Mouse (Mus musculus) liver, embryonic 14.5 days (tissue): ENCODE results near the gene Capn15. TPM values are rescaled to one million over a fixed set of nuclear protein-coding genes. Genes with fewer than 3 reads are reported as not detected.

Experiments used
- ATAC-seq: fragments of 200-750 bp; cut with Nextera tagmentation; 2 replicates; pipeline ENCODE4 v1.8.0; 2017; ENCODE audit warnings: moderate number of reproducible peaks, mild to moderate bottlenecking, moderate library complexity; ENCODE audit not compliant: insufficient read depth
- DNase-seq, 3 experiments: peaks; one replicate each; pipeline ENCODE4 v3.0.0-alpha.2; 2012 to 2013; ENCODE audit warnings: low read depth in 3 of 3, low spot score in 3 of 3
- H3K27ac ChIP-seq: fragments of 300-500 bp; sonication (generic); 2 replicates; pipeline ENCODE4 v1.5.1; 2014; ENCODE audit warnings: moderate library complexity, mild to moderate bottlenecking, control low read depth, inconsistent platforms
- H3K27me3 ChIP-seq: fragments of 300-500 bp; sonication (generic); 2 replicates; pipeline ENCODE4 v1.6.1; 2014; ENCODE audit warnings: mild to moderate bottlenecking, low read length, moderate library complexity; ENCODE audit not compliant: control insufficient read depth, insufficient read depth
- H3K36me3 ChIP-seq: fragments of 300-500 bp; sonication (generic); replicated peaks from 2 replicates; pipeline ENCODE4 v1.6.1; 2014; ENCODE audit warnings: low read depth; ENCODE audit not compliant: control insufficient read depth, insufficient read depth
- H3K4me1 ChIP-seq, 2 experiments: fragments of 200-500 bp in 1 of 2; fragments of 300-500 bp in 1 of 2; sonication (generic) in 1 of 2; replicated peaks; 2 replicates each; pipeline ENCODE4 v1.6.1; 2012 to 2014; ENCODE audit warnings: antibody characterized with exemption in 1 of 2, inconsistent platforms in 1 of 2, low read length in 1 of 2; ENCODE audit not compliant: control insufficient read depth in 2 of 2, insufficient read depth in 2 of 2
- H3K4me2 ChIP-seq: fragments of 300-500 bp; sonication (generic); 2 replicates; pipeline ENCODE4 v1.6.1; 2014; ENCODE audit warnings: low read depth, mild to moderate bottlenecking, control low read depth, moderate library complexity
- H3K4me3 ChIP-seq, 2 experiments: fragments of 200-500 bp in 1 of 2; fragments of 300-500 bp in 1 of 2; sonication (generic) in 1 of 2; 2 replicates each; pipeline ENCODE4 v1.5.1; 2012 to 2014; ENCODE audit warnings: low read depth in 2 of 2, low read length in 2 of 2, mild to moderate bottlenecking in 2 of 2, control low read depth in 1 of 2, inconsistent platforms in 1 of 2, moderate library complexity in 1 of 2; ENCODE audit not compliant: insufficient read depth in 1 of 2
- H3K9ac ChIP-seq: fragments of 300-500 bp; sonication (generic); replicated peaks from 2 replicates; pipeline ENCODE4 v1.6.1; 2014; ENCODE audit warnings: mild to moderate bottlenecking, control low read depth, moderate library complexity
- H3K9me3 ChIP-seq: fragments of 300-500 bp; sonication (generic); 2 replicates; pipeline ENCODE4 v1.6.1; 2016; ENCODE audit warnings: low read length, mixed read lengths; ENCODE audit not compliant: control insufficient read depth
- CTCF ChIP-seq: IDR thresholded peaks from 2 replicates; pipeline ENCODE4 v1.5.1; 2016; ENCODE audit warnings: antibody characterized with exemption, low read depth, control low read depth
- EP300 ChIP-seq: IDR thresholded peaks from 2 replicates; pipeline ENCODE4 v1.6.1; 2016; ENCODE audit warnings: antibody characterized with exemption, low read depth
- WGBS: fragments of 180-500 bp; shearing (Covaris S2); extraction: QIAGEN DNeasy Blood & Tissue Kit; methylation state at CpG from one replicate; pipeline ENCODE4 v1.1.7; 2014; ENCODE audit not compliant: insufficient replicate concordance; 5-methylcytosine and 5-hydroxymethylcytosine counted together
- polyA plus RNA-seq, 2 experiments: library from polyadenylated mRNA; depleted of rRNA in 1 of 2; stranded (reverse) in 1 of 2; unstranded in 1 of 2; fragments of >200 nt; fragmentation: Nextera tagmentation in 1 of 2; extraction: Ambion mirVana in 1 of 2; gene quantifications; 2 replicates each; pipeline versions ENCODE4 v1.2.1 to v1.2.3; 2012 to 2014

Gene Capn15
- polyA plus RNA-seq, 2 experiments, result 7.7 to 8.3 TPM

DNA sequence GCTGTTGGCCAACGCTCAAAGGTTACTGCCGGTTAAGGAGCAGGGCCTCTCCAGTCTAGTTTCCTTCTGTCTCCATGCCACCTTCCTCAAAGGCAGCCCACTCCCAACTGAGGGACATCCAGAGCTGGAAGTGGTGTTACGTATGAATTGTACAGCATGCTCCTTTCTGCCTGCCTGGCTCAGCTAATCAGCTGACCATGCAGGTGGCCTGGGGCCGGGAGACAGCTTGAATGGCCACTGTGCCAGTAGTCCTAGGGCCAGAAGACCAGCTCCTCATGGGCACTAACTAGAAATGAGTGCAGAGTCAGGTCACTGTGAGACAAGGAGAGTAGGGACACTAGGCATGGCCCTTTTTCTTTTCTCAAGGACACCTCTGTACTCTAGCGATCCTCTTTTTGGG, 32.4 kb downstream of the Capn15 start:
- 78% methylated on average over 5 of the region's 5 CpGs for WGBS
- Histone ChIP-seq H3K36me3 (no peaks in the 10 kb centered on the region), H3K9ac (no peak overlapping the region), H3K9me3 (no peaks in the 10 kb centered on the region), H3K4me2 (no peak overlapping the region), H3K4me3 (no peak overlapping the region), H3K27ac (no peak overlapping the region), H3K27me3 (peaks cover 47% of the 10 kb centered on the region), H3K4me1 (peaks cover 5 to 6% of the 10 kb centered on the region in 2 experiments)
- DNase-seq, result no peak
- TF ChIP-seq CTCF (no peak), EP300 (no peak)
- no peak for ATAC-seq

GRCm38 (mm10) chr17:25951803-25952623, 33.6 kb downstream of the Capn15 start, which contains the start of gene A930017K11Rik:
TSS of gene A930017K11Rik (minus strand) at chr17:25952565.
- WGBS, result 3% methylated on average over 57 of the region's 58 CpGs
- H3K27me3 ChIP-seq, result peaks cover 47% of the 10 kb centered on the region
- H3K4me3 ChIP-seq, result peak within 1 kb of the TSS; percentile 3 to 49
- no peak for TF ChIP-seq EP300
- TF ChIP-seq CTCF, result no peak
- no peaks in the 10 kb centered on the region for H3K9me3 ChIP-seq
- ATAC-seq (no peak), DNase-seq (no peak)
- H3K9ac ChIP-seq, result peak within 1 kb of the TSS; percentile 27; the same call in 1 of the 2 replicates
- H3K27ac ChIP-seq, result no peak within 1 kb of the TSS
- H3K36me3 ChIP-seq, result no peaks in the 10 kb centered on the region
- H3K4me2 ChIP-seq, result peak within 1 kb of the TSS; percentile 66
- peaks cover 16 to 17% of the 10 kb centered on the region in 2 experiments for H3K4me1 ChIP-seq

GRCm38 (mm10) chr17:25951225-25951802, 34.3 kb downstream of the Capn15 start:
- peak overlapping the region; percentile 27; the same call in 1 of the 2 replicates for H3K9ac ChIP-seq

DNA sequence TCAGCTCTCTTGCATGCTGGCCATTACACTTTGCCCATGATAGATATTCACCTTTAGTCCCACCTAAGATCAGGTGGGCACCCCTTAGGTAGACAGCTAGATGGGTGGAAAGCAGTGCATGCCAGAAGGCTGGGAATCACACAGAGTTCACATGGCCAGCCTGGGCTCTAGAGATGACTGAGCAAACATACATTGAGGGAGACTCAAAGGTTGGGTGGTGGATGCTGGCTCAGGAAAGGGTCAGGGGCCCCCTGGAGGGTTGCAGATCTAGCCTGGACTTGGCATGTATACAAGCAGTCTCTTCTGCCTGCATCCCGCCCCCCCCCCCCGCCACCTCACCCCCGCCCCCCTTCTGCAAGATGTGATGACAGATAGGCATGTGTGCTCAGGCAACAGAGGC, 34.9 kb downstream of the Capn15 start:
- Histone ChIP-seq H3K9ac (no peak overlapping the region), H3K9me3 (no peaks in the 10 kb centered on the region), H3K36me3 (no peaks in the 10 kb centered on the region), H3K4me3 (no peak overlapping the region), H3K4me1 (peaks cover 29 to 30% of the 10 kb centered on the region in 2 experiments), H3K4me2 (no peak overlapping the region; the same call in 1 of the 2 replicates), H3K27me3 (peaks cover 47% of the 10 kb centered on the region), H3K27ac (no peak overlapping the region)
- 0% methylated on average over 3 of the region's 3 CpGs for WGBS
- no peak for TF ChIP-seq EP300
- TF ChIP-seq CTCF, result no peak
- DNase-seq (no peak), ATAC-seq (no peak)

More at GRCm38 (mm10) chr17:25951225-25951802, 34.3 kb downstream of the Capn15 start:
- no peak overlapping the region for H3K27ac ChIP-seq
- DNase-seq, result no peak
- H3K36me3 ChIP-seq, result no peaks in the 10 kb centered on the region
- TF ChIP-seq CTCF, result no peak
- no peak for TF ChIP-seq EP300
- H3K4me3 ChIP-seq, result peak overlapping the region; percentile 3 to 49
- no peak; the same call in 1 of the 2 replicates for ATAC-seq
- H3K4me1 ChIP-seq, result peaks cover 23 to 24% of the 10 kb centered on the region in 2 experiments
- WGBS, result 3% methylated on average over 33 of the region's 33 CpGs
- no peaks in the 10 kb centered on the region for H3K9me3 ChIP-seq
- peaks cover 47% of the 10 kb centered on the region for H3K27me3 ChIP-seq
- peak overlapping the region; percentile 66 for H3K4me2 ChIP-seq

DNA sequence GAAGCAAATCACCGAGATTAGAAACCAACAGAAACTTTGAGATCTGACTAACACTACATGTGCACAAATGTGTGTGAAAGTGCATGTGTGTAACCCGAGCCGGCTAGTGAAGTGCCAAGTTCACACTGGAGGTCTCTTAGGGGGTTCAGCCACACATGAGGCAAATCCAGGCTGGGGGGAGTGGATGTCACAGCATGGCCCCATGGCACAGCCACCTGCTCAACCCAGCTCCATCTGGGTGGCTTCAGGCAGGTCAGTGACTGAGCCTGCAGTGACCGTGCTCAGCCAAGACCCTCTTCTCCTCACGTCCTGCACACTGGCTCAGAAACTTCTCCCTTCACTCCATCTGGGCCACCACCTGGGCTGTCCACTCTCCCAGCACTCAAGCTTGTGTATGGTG, 35.6 kb downstream of the Capn15 start:
- no peak for TF ChIP-seq EP300
- no peak for TF ChIP-seq CTCF
- H3K4me1 ChIP-seq, result peaks cover 37% of the 10 kb centered on the region in 2 experiments
- no peak overlapping the region for H3K27ac ChIP-seq
- DNase-seq (no peak), ATAC-seq (no peak)
- H3K4me3 ChIP-seq, result no peak overlapping the region
- 74% methylated on average over 5 of the region's 5 CpGs for WGBS
- H3K36me3 ChIP-seq, result no peaks in the 10 kb centered on the region
- peaks cover 47% of the 10 kb centered on the region for H3K27me3 ChIP-seq
- H3K9ac ChIP-seq, result no peak overlapping the region
- no peak overlapping the region for H3K4me2 ChIP-seq
- H3K9me3 ChIP-seq, result no peaks in the 10 kb centered on the region
